Mouse (Mus musculus) stomach, postnatal 0 days (tissue): ENCODE measurements around the gene Hnrnpul1. TPM values are rescaled to one million over a fixed set of nuclear protein-coding genes. Genes with fewer than 3 reads are reported as not detected.

Experiments used
- ATAC-seq: fragments of 200-750 bp; cut with Nextera tagmentation; 2 replicates; pipeline ENCODE4 v1.8.0; 2017; ENCODE audit not compliant: low FRiP score, low TSS enrichment
- DNase-seq: peaks from one replicate; pipeline ENCODE4 v3.0.0-alpha.2; 2016; ENCODE audit warnings: low spot score
- H3K27ac ChIP-seq: fragments of 300-500 bp; sonication (generic); replicated peaks from 2 replicates; pipeline ENCODE4 v1.5.1; 2014; ENCODE audit warnings: mild to moderate bottlenecking, control low read depth
- H3K27me3 ChIP-seq: fragments of 300-500 bp; sonication (generic); 2 replicates; pipeline ENCODE4 v1.6.1; 2014; ENCODE audit warnings: low read length; ENCODE audit not compliant: control insufficient read depth, insufficient read depth
- H3K36me3 ChIP-seq: fragments of 300-500 bp; sonication (generic); 2 replicates; pipeline ENCODE4 v1.6.1; 2014; ENCODE audit warnings: low read length, mixed read lengths; ENCODE audit not compliant: control insufficient read depth, insufficient read depth
- H3K4me1 ChIP-seq: fragments of 300-500 bp; sonication (generic); replicated peaks from 2 replicates; pipeline ENCODE4 v1.6.1; 2014; ENCODE audit warnings: antibody characterized with exemption; ENCODE audit not compliant: control insufficient read depth, insufficient read depth
- H3K4me2 ChIP-seq: fragments of 300-500 bp; sonication (generic); replicated peaks from 2 replicates; pipeline ENCODE4 v1.6.1; 2014; ENCODE audit warnings: low read depth, mild to moderate bottlenecking, control low read depth, moderate library complexity
- H3K4me3 ChIP-seq: fragments of 300-500 bp; sonication (generic); 2 replicates; pipeline ENCODE4 v1.5.1; 2014; ENCODE audit warnings: low read depth, low read length, control low read depth
- H3K9ac ChIP-seq: fragments of 300-500 bp; sonication (generic); 2 replicates; pipeline ENCODE4 v1.6.1; 2014; ENCODE audit warnings: mild to moderate bottlenecking, low read length, control low read depth, mixed read lengths
- H3K9me3 ChIP-seq: fragments of 300-500 bp; sonication (generic); 2 replicates; pipeline ENCODE4 v1.6.1; 2016; ENCODE audit warnings: low read length; ENCODE audit not compliant: control insufficient read depth
- CTCF ChIP-seq: IDR thresholded peaks from 2 replicates; pipeline ENCODE4 v1.5.1; 2016; ENCODE audit warnings: antibody characterized with exemption, low read depth, mild to moderate bottlenecking, moderate library complexity
- EP300 ChIP-seq: optimal IDR thresholded peaks from 2 replicates; pipeline ENCODE3; 2016; ENCODE audit warnings: antibody characterized with exemption
- WGBS: fragments of 180-500 bp; shearing (Covaris S2); extraction: QIAGEN DNeasy Blood & Tissue Kit; methylation state at CpG from one replicate; pipeline ENCODE4 v1.1.7; 2014; 5-methylcytosine and 5-hydroxymethylcytosine counted together
- polyA plus RNA-seq: library from polyadenylated mRNA; unstranded; fragments of >200 nt; fragmentation: Nextera tagmentation; extraction: Ambion mirVana; gene quantifications from 2 replicates; pipeline ENCODE4 v1.2.1, GENCODE M21; 2015

Hnrnpul1 gene
- polyA plus RNA-seq, 1 experiment from 2014 or later, result 27.5 TPM

GRCm38 (mm10) chr7:25783746-25784145 is 29.2 kb upstream of the Hnrnpul1 start:
- no peak for TF ChIP-seq EP300
- no peak for TF ChIP-seq CTCF
- H3K4me3 ChIP-seq, result no peak overlapping the region
- no peaks in the 10 kb centered on the region for H3K36me3 ChIP-seq
- ATAC-seq (no peak), DNase-seq (no peak)
- no peaks in the 10 kb centered on the region for H3K9me3 ChIP-seq
- no peaks in the 10 kb centered on the region for H3K27me3 ChIP-seq
- H3K27ac ChIP-seq, result peak overlapping the region; percentile 5; the same call in 1 of the 2 replicates
- no peak overlapping the region for H3K9ac ChIP-seq
- H3K4me1 ChIP-seq, result peaks cover 9% of the 10 kb centered on the region; the same call in 1 of the 2 replicates
- 61% methylated on average over 8 of the region's 8 CpGs for WGBS
- H3K4me2 ChIP-seq, result no peak overlapping the region

GRCm38 (mm10) chr7:25782744-25783143 is 28.2 kb upstream of the Hnrnpul1 start:
- ATAC-seq (no peak), DNase-seq (no peak)

GRCm38 (mm10) chr7:25781937-25782610 is 27.5 kb upstream of the Hnrnpul1 start:
- H3K4me2 ChIP-seq, result peak overlapping the region; percentile 65
- no peaks in the 10 kb centered on the region for H3K9me3 ChIP-seq
- no peaks in the 10 kb centered on the region for H3K27me3 ChIP-seq
- H3K4me3 ChIP-seq, result peak overlapping the region; percentile 32
- peak; percentile 35 for DNase-seq
- WGBS, result 16% methylated on average over 11 of the region's 11 CpGs
- H3K9ac ChIP-seq, result peak overlapping the region; percentile 61
- H3K27ac ChIP-seq, result peak overlapping the region; percentile 93
- peaks cover 7% of the 10 kb centered on the region; the same call in 1 of the 2 replicates for H3K4me1 ChIP-seq
- peak; percentile 71 for ATAC-seq
- no peaks in the 10 kb centered on the region for H3K36me3 ChIP-seq
- TF ChIP-seq EP300 (no peak), CTCF (no peak)

More at GRCm38 (mm10) chr7:25782744-25783143, 28.2 kb upstream of the Hnrnpul1 start:
- H3K4me1 ChIP-seq, result peaks cover 9% of the 10 kb centered on the region; the same call in 1 of the 2 replicates
- no peak overlapping the region for H3K9ac ChIP-seq
- no peak overlapping the region for H3K4me3 ChIP-seq
- no peaks in the 10 kb centered on the region for H3K27me3 ChIP-seq
- 60% methylated on average over 6 of the region's 6 CpGs for WGBS
- TF ChIP-seq EP300, result no peak
- peak; percentile 22; the same call in 1 of the 2 replicates for TF ChIP-seq CTCF
- no peaks in the 10 kb centered on the region for H3K36me3 ChIP-seq
- peak overlapping the region; percentile 70 for H3K27ac ChIP-seq
- no peaks in the 10 kb centered on the region for H3K9me3 ChIP-seq
- no peak overlapping the region for H3K4me2 ChIP-seq

GRCm38 (mm10) chr7:25781321-25781936 is 26.9 kb upstream of the Hnrnpul1 start:
- H3K9me3 ChIP-seq, result no peaks in the 10 kb centered on the region
- peak overlapping the region; percentile 93 for H3K27ac ChIP-seq
- ATAC-seq, result peak; percentile 46; the same call in 1 of the 2 replicates
- peak overlapping the region; percentile 65 for H3K4me2 ChIP-seq
- H3K4me3 ChIP-seq, result peak overlapping the region; percentile 32
- peak; percentile 36 for DNase-seq
- 0 out of 2 replicates have a peak, but pooled peaks cover 4% of the 10 kb centered on the region for H3K36me3 ChIP-seq
- TF ChIP-seq EP300 (no peak), CTCF (no peak)
- WGBS, result 6% methylated on average over 27 of the region's 33 CpGs
- no peaks in the 10 kb centered on the region for H3K27me3 ChIP-seq
- H3K9ac ChIP-seq, result peak overlapping the region; percentile 61
- peaks cover 5% of the 10 kb centered on the region; the same call in 1 of the 2 replicates for H3K4me1 ChIP-seq

GRCm38 (mm10) chr7:25780753-25781152 is 26.2 kb upstream of the Hnrnpul1 start:
- Histone ChIP-seq H3K4me3 (no peak overlapping the region), H3K36me3 (0 out of 2 replicates have a peak, but pooled peaks cover 6% of the 10 kb centered on the region), H3K27me3 (no peaks in the 10 kb centered on the region), H3K4me1 (peaks cover 5% of the 10 kb centered on the region; the same call in 1 of the 2 replicates), H3K9ac (peak overlapping the region; percentile 61; the same call in 1 of the 2 replicates), H3K4me2 (no peak overlapping the region), H3K27ac (peak overlapping the region; percentile 93), H3K9me3 (no peaks in the 10 kb centered on the region)
- TF ChIP-seq EP300 (no peak), CTCF (no peak)
- ATAC-seq (no peak), DNase-seq (no peak)
- WGBS, result 33% methylated on average over 4 of the region's 4 CpGs
